Comparison of ENCODE assay signal across 8 mouse cellular contexts in genomic region chr8:109917277-109917676, GRCm38 (mm10). TPM values are rescaled to one million over a fixed set of nuclear protein-coding genes. Genes with fewer than 3 reads are reported as not detected.
A peak's percentile ranks its signal among the peaks of the same experiment; 100 is the strongest.
DNase-seq lines count a peak whose midpoint lies in the region; ATAC-seq and TF ChIP-seq lines count a peak whose summit lies in the region.
"Had no signal": no experiment of that assay in that cellular context is flagged by ENCODE, and none has a peak within 500 bp of the region (broad histone marks: within the 10 kb centered on the region; RNA-seq: fewer than 3 reads in every experiment).

No protein-coding gene starts in this region.

- no peaks in the 10 kb centered on the region for H3K9me3 ChIP-seq in hindbrain, postnatal 0 days (ENCODE audit: low read length)
- H3K9me3 ChIP-seq: heart, embryonic 15.5 days had no signal

- peak; percentile 66 for ATAC-seq in hindbrain, postnatal 0 days

- H3K4me2 ChIP-seq in hindbrain, postnatal 0 days (ENCODE audit: low read depth, low read length): no peak overlapping the region
- H3K4me2 ChIP-seq: heart, embryonic 15.5 days had no signal

- 51% methylated on average over 4 of the region's 4 CpGs for WGBS in hindbrain, postnatal 0 days

- no peak overlapping the region for H3K27ac ChIP-seq in hindbrain, postnatal 0 days
- H3K27ac ChIP-seq: heart, embryonic 15.5 days had no signal

- TF ChIP-seq CTCF in hindbrain, postnatal 0 days (IDR thresholded peaks at IDR 0.05; ENCODE audit: low read depth): peak; percentile 79

- DNase-seq in urinary bladder, postnatal 14 days (ENCODE audit: low spot score): peak; percentile 50
- DNase-seq in urinary bladder, postnatal 10 days (ENCODE audit: low spot score): no peak
- peak; percentile 16 to 29 for DNase-seq in adrenal gland, adult 18-20 months (ENCODE audit: low spot score in 2 of 2)
- DNase-seq in embryo, embryonic 10.5 days (ENCODE audit: low spot score): peak; percentile 53
- peak; percentile 66 for DNase-seq in hindbrain, postnatal 0 days (ENCODE audit: low spot score)
- peak; percentile 61 for DNase-seq in liver
- peak; percentile 53 for DNase-seq in retina, adult 2 months (ENCODE audit: low read depth, low spot score)

- H3K36me3 ChIP-seq in hindbrain, postnatal 0 days (ENCODE audit: insufficient read depth, low read length): peaks cover 28% of the 10 kb centered on the region

- no peaks in the 10 kb centered on the region for H3K27me3 ChIP-seq in hindbrain, postnatal 0 days (ENCODE audit: insufficient read depth, low read length)
- H3K27me3 ChIP-seq: heart, embryonic 15.5 days had no signal

- no peak overlapping the region for H3K9ac ChIP-seq in hindbrain, postnatal 0 days (replicated peaks; ENCODE audit: low read length)
- H3K9ac ChIP-seq: heart, embryonic 15.5 days had no signal

- no peak overlapping the region for H3K4me3 ChIP-seq in hindbrain, postnatal 0 days (ENCODE audit: low read length)
- H3K4me3 ChIP-seq: heart, embryonic 15.5 days had no signal

- no peaks in the 10 kb centered on the region for H3K4me1 ChIP-seq in hindbrain, postnatal 0 days (ENCODE audit: insufficient read depth, low read length)

RNA-seq across cellular contexts. Expression of gene Marveld3, which starts 44.7 kb away (rescaled TPM):
- under 1 TPM; 0.19 to 0.23 TPM for total RNA-seq in adrenal gland, adult 18-20 months (2021)
- 0.42 and 1.2 TPM in 2 replicates for total RNA-seq in hindbrain, postnatal 0 days (2014; rRNA removed)
- polyA plus RNA-seq in hindbrain, postnatal 0 days (2015; fragmentation: Nextera tagmentation; extraction: Ambion mirVana): 1.3 and 1.4 TPM in 2 replicates

RNA-seq across cellular contexts. Expression of gene Phlpp2, which starts 48.9 kb away (rescaled TPM):
- 1 to 10 TPM; 7.1 to 8.0 TPM for total RNA-seq in adrenal gland, adult 18-20 months (2021)
- 10.4 and 11.2 TPM in 2 replicates for total RNA-seq in hindbrain, postnatal 0 days (2014; rRNA removed)
- polyA plus RNA-seq in hindbrain, postnatal 0 days (2015; fragmentation: Nextera tagmentation; extraction: Ambion mirVana): 3.8 and 4.3 TPM in 2 replicates
